In the genomic region with DNA sequence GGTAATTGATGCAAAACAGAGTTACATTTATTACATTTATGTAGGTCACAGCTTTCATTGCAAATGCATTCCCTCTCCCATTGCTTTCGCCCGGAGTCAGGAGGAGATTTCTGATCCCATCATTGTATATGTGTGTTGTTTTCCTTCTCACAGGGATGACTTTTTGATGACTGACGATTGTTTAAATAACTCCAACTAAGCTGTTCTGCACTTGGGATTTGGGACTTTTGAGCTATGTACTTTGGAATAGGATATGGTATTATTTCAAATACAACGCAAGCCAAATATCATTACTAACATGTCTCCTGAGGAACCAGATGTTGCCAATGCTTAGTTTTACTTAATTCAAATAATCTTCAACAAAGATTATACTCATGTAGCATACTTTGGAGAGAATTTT, we compare ENCODE assay signal across 29 mouse cellular contexts.
"Had no signal": no experiment of that assay in that cellular context is flagged by ENCODE, and none has a peak within 500 bp of the region (broad histone marks: within the 10 kb centered on the region; RNA-seq: fewer than 3 reads in every experiment).

No protein-coding gene starts in this region.

- H3K27me3 ChIP-seq: limb, embryonic 12.5 days; limb, embryonic 13.5 days; limb, embryonic 15.5 days; liver, embryonic 12.5 days; liver, embryonic 13.5 days; liver, embryonic 15.5 days; lung, embryonic 15.5 days; megakaryocyte, embryonic 14.5 days; midbrain, embryonic 12.5 days; midbrain, embryonic 15.5 days; neural tube, embryonic 12.5 days; neural tube, embryonic 13.5 days had no signal

- ATAC-seq: liver, embryonic 12.5 days; liver, postnatal 0 days; lung, postnatal 0 days had no signal

- H3K4me2 ChIP-seq: limb, embryonic 12.5 days; limb, embryonic 13.5 days; limb, embryonic 15.5 days; liver, embryonic 11.5 days; liver, embryonic 12.5 days; liver, embryonic 13.5 days; liver, embryonic 15.5 days; lung, embryonic 14.5 days; lung, embryonic 15.5 days; midbrain, embryonic 12.5 days; midbrain, embryonic 15.5 days; neural tube, embryonic 12.5 days; neural tube, embryonic 13.5 days had no signal

- DNase-seq: left cerebral cortex, postnatal 4 days; liver; liver, embryonic 13.5 days; liver, postnatal 0 days; lung, adult 18-20 months; lung, adult 2 months; lung, embryonic 14.5 days; lung, postnatal 10 days; lung, postnatal 14 days; lung, postnatal 36 days; lung, postnatal 4 days had no signal

- H3K4me3 ChIP-seq: left cerebral cortex, adult 2 months; limb, embryonic 12.5 days; limb, embryonic 13.5 days; limb, embryonic 15.5 days; liver, embryonic 12.5 days; liver, embryonic 13.5 days; liver, embryonic 15.5 days; lung, embryonic 15.5 days; megakaryocyte, embryonic 14.5 days; midbrain, embryonic 10.5 days; midbrain, embryonic 12.5 days; midbrain, embryonic 15.5 days; myocyte; neural tube, embryonic 12.5 days; neural tube, embryonic 13.5 days had no signal

- H3K4me1 ChIP-seq: limb, embryonic 12.5 days; limb, embryonic 13.5 days; limb, embryonic 15.5 days; liver, embryonic 12.5 days; liver, embryonic 13.5 days; liver, embryonic 15.5 days; lung, embryonic 15.5 days; megakaryocyte, embryonic 14.5 days; neural tube, embryonic 12.5 days; neural tube, embryonic 13.5 days had no signal

- H3K9me3 ChIP-seq: limb, embryonic 12.5 days; limb, embryonic 13.5 days; limb, embryonic 15.5 days; liver, embryonic 12.5 days; liver, embryonic 13.5 days; liver, embryonic 15.5 days; lung, embryonic 15.5 days; midbrain, embryonic 10.5 days; midbrain, embryonic 12.5 days; midbrain, embryonic 15.5 days; neural tube, embryonic 12.5 days; neural tube, embryonic 13.5 days had no signal

- H3K9ac ChIP-seq: limb, embryonic 12.5 days; limb, embryonic 13.5 days; limb, embryonic 15.5 days; liver, embryonic 12.5 days; liver, embryonic 13.5 days; liver, embryonic 14.5 days; liver, embryonic 15.5 days; liver, postnatal 0 days; lung, embryonic 14.5 days; lung, embryonic 15.5 days; midbrain, embryonic 12.5 days; midbrain, embryonic 15.5 days; neural tube, embryonic 12.5 days; neural tube, embryonic 13.5 days had no signal

- H3K36me3 ChIP-seq: limb, embryonic 12.5 days; limb, embryonic 13.5 days; limb, embryonic 15.5 days; liver, embryonic 12.5 days; liver, embryonic 13.5 days; liver, embryonic 15.5 days; lung, embryonic 15.5 days; midbrain, embryonic 10.5 days; midbrain, embryonic 12.5 days; midbrain, embryonic 15.5 days; neural tube, embryonic 12.5 days; neural tube, embryonic 13.5 days had no signal

- H3K27ac ChIP-seq: left cerebral cortex, adult 2 months; limb, embryonic 12.5 days; limb, embryonic 13.5 days; limb, embryonic 15.5 days; liver, embryonic 12.5 days; liver, embryonic 13.5 days; liver, embryonic 14.5 days; liver, embryonic 15.5 days; lung, embryonic 15.5 days; macrophage; midbrain, embryonic 10.5 days; midbrain, embryonic 12.5 days; neural tube, embryonic 12.5 days; neural tube, embryonic 13.5 days had no signal
